Mouse (Mus musculus): Measurements from ENCODE around the gene Cdk5rap2. TPM values are rescaled to one million over a fixed set of nuclear protein-coding genes. Genes with fewer than 3 reads are reported as not detected.

The Cdk5rap2 gene
- polyA plus RNA-seq, 1 experiment from 2014 or later, result 20.2 TPM

- H3K4me2 ChIP-seq (replicated peaks; ENCODE audit: low read depth, low read length), result no peak overlapping the region
- no peaks in the 10 kb centered on the region for H3K36me3 ChIP-seq (ENCODE audit: control insufficient read depth, insufficient read depth, low read length)
- DNase-seq (ENCODE audit: low spot score) (no peak), ATAC-seq (ENCODE audit: low FRiP score) (no peak)
- H3K27me3 ChIP-seq (ENCODE audit: control insufficient read depth, insufficient read depth, low read length), result no peaks in the 10 kb centered on the region
- H3K9ac ChIP-seq (ENCODE audit: low read depth, low read length), result no peak overlapping the region
- no peak overlapping the region for H3K4me3 ChIP-seq (ENCODE audit: low read depth, low read length)
- no peak overlapping the region for H3K27ac ChIP-seq (ENCODE audit: low read depth, low read length)
- no peaks in the 10 kb centered on the region for H3K9me3 ChIP-seq (ENCODE audit: control insufficient read depth, low read length)
- H3K4me1 ChIP-seq (replicated peaks; ENCODE audit: control insufficient read depth, insufficient read depth, low read length), result no peaks in the 10 kb centered on the region
- WGBS, result 86% methylated on average over 4 of the region's 4 CpGs
Observed at GRCm38 (mm10) chr4:70303870-70304269, 106.4 kb downstream of the Cdk5rap2 start.

DNA sequence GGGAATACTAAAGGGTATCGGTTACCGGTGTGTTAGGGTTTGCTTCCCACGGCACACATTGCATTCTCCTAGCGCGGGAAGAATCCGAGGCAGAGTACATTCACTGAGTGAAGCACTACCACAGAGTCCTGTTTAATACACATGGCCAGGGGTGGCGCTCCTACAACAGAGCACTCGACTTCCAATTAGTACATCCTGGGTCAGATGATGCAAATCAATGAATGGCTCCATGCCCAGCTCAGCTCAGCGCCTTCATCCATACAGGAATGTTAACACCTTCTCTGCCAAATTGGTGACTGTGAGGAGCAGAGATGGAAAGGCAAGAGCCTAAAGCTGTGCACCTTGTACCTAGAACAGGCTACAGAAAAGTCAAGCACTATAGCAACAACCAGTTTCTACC, 109.1 kb downstream of the Cdk5rap2 start:
- Histone ChIP-seq H3K36me3 (ENCODE audit: control insufficient read depth, insufficient read depth, low read length) (peaks cover 7% of the 10 kb centered on the region; the same call in 1 of the 2 replicates), H3K4me3 (ENCODE audit: low read depth, low read length) (no peak overlapping the region), H3K9me3 (ENCODE audit: control insufficient read depth, low read length) (no peaks in the 10 kb centered on the region), H3K27me3 (ENCODE audit: control insufficient read depth, insufficient read depth, low read length) (no peaks in the 10 kb centered on the region), H3K27ac (ENCODE audit: low read depth, low read length) (no peak overlapping the region), H3K4me1 (replicated peaks; ENCODE audit: control insufficient read depth, insufficient read depth, low read length) (no peaks in the 10 kb centered on the region), H3K4me2 (replicated peaks; ENCODE audit: low read depth, low read length) (no peak overlapping the region), H3K9ac (ENCODE audit: low read depth, low read length) (no peak overlapping the region)
- DNase-seq (ENCODE audit: low spot score) (no peak), ATAC-seq (ENCODE audit: low FRiP score) (no peak)
- WGBS, result 91% methylated on average over 9 of the region's 9 CpGs

DNA sequence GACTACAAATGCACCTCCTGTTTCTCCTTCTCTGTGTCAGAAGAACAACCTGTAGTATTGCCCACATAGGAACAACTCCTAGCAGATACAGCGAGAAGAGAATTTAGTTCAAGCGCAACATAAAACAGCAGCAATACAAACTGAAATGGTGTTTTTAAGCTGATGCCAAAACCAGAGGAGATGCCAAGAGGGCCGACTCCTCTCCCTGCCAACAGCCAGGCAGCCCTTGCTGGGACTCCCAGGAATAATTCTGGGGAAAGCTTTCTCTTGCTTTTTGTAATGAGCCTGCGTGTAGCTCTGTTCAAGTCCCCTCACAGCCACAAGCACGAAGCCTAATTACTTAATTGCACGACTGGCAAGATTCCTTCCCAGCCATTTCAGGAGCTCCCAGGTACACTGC, 120.9 kb downstream of the Cdk5rap2 start:
- Histone ChIP-seq H3K27me3 (ENCODE audit: control insufficient read depth, insufficient read depth, low read length) (no peaks in the 10 kb centered on the region), H3K36me3 (ENCODE audit: control insufficient read depth, insufficient read depth, low read length) (no peaks in the 10 kb centered on the region), H3K27ac (ENCODE audit: low read depth, low read length) (no peak overlapping the region), H3K4me1 (replicated peaks; ENCODE audit: control insufficient read depth, insufficient read depth, low read length) (no peaks in the 10 kb centered on the region), H3K9me3 (ENCODE audit: control insufficient read depth, low read length) (no peaks in the 10 kb centered on the region), H3K9ac (ENCODE audit: low read depth, low read length) (no peak overlapping the region), H3K4me2 (replicated peaks; ENCODE audit: low read depth, low read length) (no peak overlapping the region), H3K4me3 (ENCODE audit: low read depth, low read length) (no peak overlapping the region)
- WGBS, result 95% methylated on average over 6 of the region's 6 CpGs
- DNase-seq (ENCODE audit: low spot score), result no peak
- ATAC-seq (ENCODE audit: low FRiP score), result no peak

- Histone ChIP-seq H3K27me3 (ENCODE audit: control insufficient read depth, insufficient read depth, low read length) (no peaks in the 10 kb centered on the region), H3K36me3 (ENCODE audit: control insufficient read depth, insufficient read depth, low read length) (no peaks in the 10 kb centered on the region), H3K9ac (ENCODE audit: low read depth, low read length) (no peak overlapping the region), H3K4me1 (replicated peaks; ENCODE audit: control insufficient read depth, insufficient read depth, low read length) (no peaks in the 10 kb centered on the region), H3K27ac (ENCODE audit: low read depth, low read length) (no peak overlapping the region), H3K9me3 (ENCODE audit: control insufficient read depth, low read length) (no peaks in the 10 kb centered on the region), H3K4me2 (replicated peaks; ENCODE audit: low read depth, low read length) (no peak overlapping the region), H3K4me3 (ENCODE audit: low read depth, low read length) (no peak overlapping the region)
- DNase-seq (ENCODE audit: low spot score) (no peak), ATAC-seq (ENCODE audit: low FRiP score) (no peak)
- 94% methylated on average over 9 of the region's 9 CpGs for WGBS
Observed at GRCm38 (mm10) chr4:70283163-70283562, 127.1 kb downstream of the Cdk5rap2 start.

- DNase-seq (ENCODE audit: low spot score), result no peak
Observed at GRCm38 (mm10) chr4:70278882-70279281, 131.4 kb downstream of the Cdk5rap2 start.

DNA sequence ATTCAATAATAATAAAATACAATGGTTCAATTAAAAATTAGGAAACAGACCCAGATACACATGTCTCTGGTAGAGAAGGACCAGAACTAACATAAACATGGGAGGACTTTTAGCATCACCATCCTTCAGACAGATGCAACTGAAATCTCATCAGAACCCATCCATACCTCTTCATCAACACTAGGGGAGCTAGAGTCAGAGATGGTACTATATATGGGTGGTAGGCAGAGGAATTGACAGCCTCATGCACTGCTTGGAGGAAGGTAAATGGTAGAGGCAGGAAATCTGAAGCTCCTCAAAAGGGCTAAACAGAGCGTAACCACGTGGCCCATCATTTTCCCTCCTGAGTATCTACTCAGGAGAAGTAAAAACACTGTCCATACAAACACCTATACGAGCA, 132.2 kb downstream of the Cdk5rap2 start:
- Histone ChIP-seq H3K4me2 (replicated peaks; ENCODE audit: low read depth, low read length) (no peak overlapping the region), H3K27me3 (ENCODE audit: control insufficient read depth, insufficient read depth, low read length) (no peaks in the 10 kb centered on the region), H3K9me3 (ENCODE audit: control insufficient read depth, low read length) (no peaks in the 10 kb centered on the region), H3K4me3 (ENCODE audit: low read depth, low read length) (no peak overlapping the region), H3K27ac (ENCODE audit: low read depth, low read length) (no peak overlapping the region), H3K9ac (ENCODE audit: low read depth, low read length) (no peak overlapping the region), H3K36me3 (ENCODE audit: control insufficient read depth, insufficient read depth, low read length) (no peaks in the 10 kb centered on the region), H3K4me1 (replicated peaks; ENCODE audit: control insufficient read depth, insufficient read depth, low read length) (no peaks in the 10 kb centered on the region)
- DNase-seq (ENCODE audit: low spot score), result no peak
- 0 out of 2 replicates have a peak, but pooled peaks have one; percentile 49 for ATAC-seq (ENCODE audit: low FRiP score)
- 96% methylated on average over 3 of the region's 3 CpGs for WGBS

More at GRCm38 (mm10) chr4:70278882-70279281, 131.4 kb downstream of the Cdk5rap2 start:
- no peaks in the 10 kb centered on the region for H3K27me3 ChIP-seq (ENCODE audit: control insufficient read depth, insufficient read depth, low read length)
- H3K4me2 ChIP-seq (replicated peaks; ENCODE audit: low read depth, low read length), result no peak overlapping the region
- H3K9me3 ChIP-seq (ENCODE audit: control insufficient read depth, low read length), result no peaks in the 10 kb centered on the region
- H3K36me3 ChIP-seq (ENCODE audit: control insufficient read depth, insufficient read depth, low read length), result no peaks in the 10 kb centered on the region
- no peak overlapping the region for H3K4me3 ChIP-seq (ENCODE audit: low read depth, low read length)
- H3K27ac ChIP-seq (ENCODE audit: low read depth, low read length), result no peak overlapping the region
- no peak for ATAC-seq (ENCODE audit: low FRiP score)
- WGBS, result 94% methylated on average over 4 of the region's 4 CpGs
- no peaks in the 10 kb centered on the region for H3K4me1 ChIP-seq (replicated peaks; ENCODE audit: control insufficient read depth, insufficient read depth, low read length)
- no peak overlapping the region for H3K9ac ChIP-seq (ENCODE audit: low read depth, low read length)

- DNase-seq (ENCODE audit: low spot score), result no peak
- H3K9ac ChIP-seq (ENCODE audit: low read depth, low read length), result no peak overlapping the region
- H3K36me3 ChIP-seq (ENCODE audit: control insufficient read depth, insufficient read depth, low read length), result no peaks in the 10 kb centered on the region
- H3K9me3 ChIP-seq (ENCODE audit: control insufficient read depth, low read length), result no peaks in the 10 kb centered on the region
- H3K4me2 ChIP-seq (replicated peaks; ENCODE audit: low read depth, low read length), result no peak overlapping the region
- no peaks in the 10 kb centered on the region for H3K27me3 ChIP-seq (ENCODE audit: control insufficient read depth, insufficient read depth, low read length)
- H3K27ac ChIP-seq (ENCODE audit: low read depth, low read length), result no peak overlapping the region
- ATAC-seq (ENCODE audit: low FRiP score), result no peak
- WGBS, result 96% methylated on average over 4 of the region's 4 CpGs
- H3K4me1 ChIP-seq (replicated peaks; ENCODE audit: control insufficient read depth, insufficient read depth, low read length), result no peaks in the 10 kb centered on the region
- no peak overlapping the region for H3K4me3 ChIP-seq (ENCODE audit: low read depth, low read length)
Observed at GRCm38 (mm10) chr4:70272943-70273342, 137.3 kb downstream of the Cdk5rap2 start.

DNA sequence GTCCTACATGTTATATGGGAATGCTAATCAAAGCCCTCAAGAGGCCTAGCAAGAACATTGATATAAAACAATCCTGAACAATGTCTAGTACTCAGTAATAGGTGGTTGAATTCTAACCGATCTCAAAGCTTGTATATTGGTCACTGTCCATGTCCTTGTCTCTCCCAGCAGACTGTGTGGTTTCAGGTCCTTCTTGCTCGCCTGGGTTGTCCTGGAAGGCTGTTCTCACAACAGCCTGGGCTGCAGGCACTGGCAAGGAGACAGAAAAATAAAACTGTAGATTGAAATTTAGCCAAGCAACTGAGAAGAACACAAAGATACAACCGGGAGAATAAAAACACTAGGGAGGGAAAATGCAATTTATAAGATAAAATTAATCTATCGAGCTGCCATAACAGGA, 137.7 kb downstream of the Cdk5rap2 start:
- no peaks in the 10 kb centered on the region for H3K4me1 ChIP-seq (replicated peaks; ENCODE audit: control insufficient read depth, insufficient read depth, low read length)
- H3K4me2 ChIP-seq (replicated peaks; ENCODE audit: low read depth, low read length), result no peak overlapping the region
- 90% methylated on average over 4 of the region's 4 CpGs for WGBS
- no peak for DNase-seq (ENCODE audit: low spot score)
- no peaks in the 10 kb centered on the region for H3K36me3 ChIP-seq (ENCODE audit: control insufficient read depth, insufficient read depth, low read length)
- H3K9me3 ChIP-seq (ENCODE audit: control insufficient read depth, low read length), result no peaks in the 10 kb centered on the region
- no peak overlapping the region for H3K4me3 ChIP-seq (ENCODE audit: low read depth, low read length)
- ATAC-seq (ENCODE audit: low FRiP score), result no peak
- H3K27me3 ChIP-seq (ENCODE audit: control insufficient read depth, insufficient read depth, low read length), result no peaks in the 10 kb centered on the region
- H3K9ac ChIP-seq (ENCODE audit: low read depth, low read length), result no peak overlapping the region
- no peak overlapping the region for H3K27ac ChIP-seq (ENCODE audit: low read depth, low read length)

- Histone ChIP-seq H3K9ac (ENCODE audit: low read depth, low read length) (no peak overlapping the region), H3K36me3 (ENCODE audit: control insufficient read depth, insufficient read depth, low read length) (no peaks in the 10 kb centered on the region)
- ATAC-seq (ENCODE audit: low FRiP score), result no peak
Observed at GRCm38 (mm10) chr4:70267213-70267906, 142.9 kb downstream of the Cdk5rap2 start.

More at GRCm38 (mm10) chr4:70267213-70267906, 142.9 kb downstream of the Cdk5rap2 start:
- Histone ChIP-seq H3K27me3 (ENCODE audit: control insufficient read depth, insufficient read depth, low read length) (no peaks in the 10 kb centered on the region), H3K4me3 (ENCODE audit: low read depth, low read length) (no peak overlapping the region), H3K4me2 (replicated peaks; ENCODE audit: low read depth, low read length) (no peak overlapping the region), H3K4me1 (replicated peaks; ENCODE audit: control insufficient read depth, insufficient read depth, low read length) (no peaks in the 10 kb centered on the region), H3K9me3 (ENCODE audit: control insufficient read depth, low read length) (no peaks in the 10 kb centered on the region), H3K27ac (ENCODE audit: low read depth, low read length) (no peak overlapping the region)
- no peak for DNase-seq (ENCODE audit: low spot score)
- WGBS, result 86% methylated on average over 2 of the region's 2 CpGs

Data from hindbrain, embryonic 11.5 days (tissue).